Comparison of ENCODE assay signal across 8 mouse cellular contexts in genomic region chr13:23554393-23554792, GRCm38 (mm10). TPM values are rescaled to one million over a fixed set of nuclear protein-coding genes. Genes with fewer than 3 reads are reported as not detected.
DNase-seq lines count a peak whose midpoint lies in the region; ATAC-seq and TF ChIP-seq lines count a peak whose summit lies in the region.

No protein-coding gene starts in this region.

- H3K27ac ChIP-seq in liver, adult 2 months (replicated peaks; ENCODE audit: insufficient read depth, low read depth, low read length): no peak overlapping the region
- peak overlapping the region; percentile 99 for H3K27ac ChIP-seq in embryonic facial prominence, embryonic 13.5 days
- H3K27ac ChIP-seq in limb, embryonic 10.5 days: peak overlapping the region; percentile 97
- H3K27ac ChIP-seq in small intestine, adult 2 months (ENCODE audit: insufficient read depth, low read depth, low read length): peak overlapping the region; percentile 53

- no peak overlapping the region; the same call in 1 of the 2 replicates for H3K4me3 ChIP-seq in liver, adult 2 months (ENCODE audit: insufficient read depth, low read depth, low read length)
- H3K4me3 ChIP-seq in embryonic facial prominence, embryonic 13.5 days: peak overlapping the region; percentile 63
- peak overlapping the region; percentile 69 for H3K4me3 ChIP-seq in limb, embryonic 10.5 days
- no peak overlapping the region for H3K4me3 ChIP-seq in small intestine, adult 2 months (ENCODE audit: low read depth, low read length)

- no peaks in the 10 kb centered on the region for H3K9me3 ChIP-seq in embryonic facial prominence, embryonic 13.5 days
- H3K9me3 ChIP-seq in limb, embryonic 10.5 days (replicated peaks): no peaks in the 10 kb centered on the region

- DNase-seq in liver, adult 2 months (ENCODE audit: extremely low read depth, low read depth, low spot score): peak; percentile 29
- no peak for DNase-seq in liver
- DNase-seq in limb, embryonic 10.5 days (ENCODE audit: low spot score): no peak
- DNase-seq in thymus, postnatal 14 days: no peak
- no peak for DNase-seq in layer of hippocampus, adult 8-10 months (ENCODE audit: low spot score in 2 of 2)
- DNase-seq in urinary bladder, postnatal 14 days (ENCODE audit: low spot score): no peak

- no peaks in the 10 kb centered on the region; the same call in 1 of the 2 replicates for H3K4me1 ChIP-seq in liver, adult 2 months (ENCODE audit: control insufficient read depth, insufficient read depth, low read length)
- peaks cover 20% of the 10 kb centered on the region for H3K4me1 ChIP-seq in embryonic facial prominence, embryonic 13.5 days
- peaks cover 19% of the 10 kb centered on the region for H3K4me1 ChIP-seq in limb, embryonic 10.5 days
- H3K4me1 ChIP-seq in small intestine, adult 2 months (ENCODE audit: control insufficient read depth, insufficient read depth, insufficient read length, low read length): peaks cover 2% of the 10 kb centered on the region; the same call in 1 of the 2 replicates

- H3K9ac ChIP-seq in liver, adult 2 months (ENCODE audit: low read depth, low read length): no peak overlapping the region
- peak overlapping the region; percentile 89 for H3K9ac ChIP-seq in embryonic facial prominence, embryonic 13.5 days

- no peak for ATAC-seq in embryonic facial prominence, embryonic 13.5 days (ENCODE audit: insufficient number of reproducible peaks, insufficient read depth, low FRiP score, low TSS enrichment, low read depth)

- H3K36me3 ChIP-seq in liver, adult 2 months (ENCODE audit: control insufficient read depth, insufficient read depth, low read length): no peaks in the 10 kb centered on the region
- H3K36me3 ChIP-seq in embryonic facial prominence, embryonic 13.5 days: no peaks in the 10 kb centered on the region
- no peaks in the 10 kb centered on the region for H3K36me3 ChIP-seq in limb, embryonic 10.5 days
- no peaks in the 10 kb centered on the region for H3K36me3 ChIP-seq in small intestine, adult 2 months (ENCODE audit: control insufficient read depth, insufficient read depth, low read length)

- H3K79me2 ChIP-seq in liver, adult 2 months (ENCODE audit: control insufficient read depth, insufficient read depth, low read length): no peaks in the 10 kb centered on the region

- WGBS in liver, adult 2 months: 9% methylated on average over 9 of the region's 9 CpGs
- WGBS in embryonic facial prominence, embryonic 13.5 days: 24% methylated on average over 9 of the region's 9 CpGs
- WGBS in limb, embryonic 10.5 days: 27% methylated on average over 9 of the region's 9 CpGs
- WGBS in small intestine, adult 2 months: 9% methylated on average over 9 of the region's 9 CpGs

- H3K4me2 ChIP-seq in embryonic facial prominence, embryonic 13.5 days: peak overlapping the region; percentile 91

- no peaks in the 10 kb centered on the region for H3K27me3 ChIP-seq in liver, adult 2 months (ENCODE audit: control insufficient read depth, insufficient read depth, low read length)
- H3K27me3 ChIP-seq in embryonic facial prominence, embryonic 13.5 days: no peaks in the 10 kb centered on the region
- H3K27me3 ChIP-seq in limb, embryonic 10.5 days (ENCODE audit: low read depth, poor library complexity, severe bottlenecking): no peaks in the 10 kb centered on the region
- no peaks in the 10 kb centered on the region for H3K27me3 ChIP-seq in small intestine, adult 2 months (ENCODE audit: control insufficient read depth, insufficient read depth, low read length)

- no peak for TF ChIP-seq CTCF in liver, adult 2 months (IDR thresholded peaks at IDR 0.05; ENCODE audit: low read depth, low read length)
- TF ChIP-seq CTCF in small intestine, adult 2 months (IDR thresholded peaks at IDR 0.05; ENCODE audit: extremely low read depth, insufficient read length, insufficient replicate concordance, low read depth, low read length): no peak

- no peak for TF ChIP-seq POLR2A in liver, adult 2 months (IDR thresholded peaks at IDR 0.05; ENCODE audit: extremely low read depth, insufficient read depth, low read length)
- TF ChIP-seq POLR2A in small intestine, adult 2 months (IDR thresholded peaks at IDR 0.05; ENCODE audit: low read depth, low read length): no peak

RNA-seq across cellular contexts. Expression of gene Hist1h1d, which starts 1.3 kb away (rescaled TPM):
- 2.5 and 3.0 TPM in 2 replicates for total RNA-seq in liver, adult 2 months (2014; rRNA removed)
- 0.02 and 0.12 TPM in 2 replicates for polyA plus RNA-seq in liver, adult 2 months (2012; rRNA removed)
- 0.52 and 0.61 TPM in 2 replicates for polyA plus RNA-seq in embryonic facial prominence, embryonic 13.5 days (2015; fragmentation: Nextera tagmentation; extraction: Ambion mirVana)
- polyA plus RNA-seq in limb, embryonic 10.5 days (2016; fragmentation: Nextera tagmentation; extraction: Ambion mirVana): 0.59 and 0.67 TPM in 2 replicates
- polyA plus RNA-seq in small intestine, adult 2 months (2012; rRNA removed): 0.27 and 0.29 TPM in 2 replicates
- 1 to 10 TPM; 2.5 to 3.3 (median 2.8) TPM for total RNA-seq in layer of hippocampus, adult 8-10 months (2022)

RNA-seq across cellular contexts. Expression of gene Hist1h4f, which starts 2.9 kb away (rescaled TPM):
- total RNA-seq in liver, adult 2 months (2014; rRNA removed): 77.8 and 101 TPM in 2 replicates
- 0.97 TPM in 1 of 2 replicates, not detected in the other for polyA plus RNA-seq in liver, adult 2 months (2012; rRNA removed)
- 2.9 TPM in 1 of 2 replicates, not detected in the other for polyA plus RNA-seq in embryonic facial prominence, embryonic 13.5 days (2015; fragmentation: Nextera tagmentation; extraction: Ambion mirVana)
- 0.73 and 1.3 TPM in 2 replicates for polyA plus RNA-seq in limb, embryonic 10.5 days (2016; fragmentation: Nextera tagmentation; extraction: Ambion mirVana)
- 13.6 and 21.3 TPM in 2 replicates for polyA plus RNA-seq in small intestine, adult 2 months (2012; rRNA removed)
- total RNA-seq in layer of hippocampus, adult 8-10 months (2022): 100 to 1,000 TPM; 104 to 155 (median 119) TPM

RNA-seq across cellular contexts. Expression of gene Hist1h3e, which starts 7.8 kb away (rescaled TPM):
- 19.9 and 26.8 TPM in 2 replicates for total RNA-seq in liver, adult 2 months (2014; rRNA removed)
- 2.1 and 2.6 TPM in 2 replicates for polyA plus RNA-seq in liver, adult 2 months (2012; rRNA removed)
- polyA plus RNA-seq in embryonic facial prominence, embryonic 13.5 days (2015; fragmentation: Nextera tagmentation; extraction: Ambion mirVana): 5.8 and 8.7 TPM in 2 replicates
- polyA plus RNA-seq in limb, embryonic 10.5 days (2016; fragmentation: Nextera tagmentation; extraction: Ambion mirVana): 5.6 and 7.8 TPM in 2 replicates
- 27.6 and 43.3 TPM in 2 replicates for polyA plus RNA-seq in small intestine, adult 2 months (2012; rRNA removed)
- total RNA-seq in layer of hippocampus, adult 8-10 months (2022): 10 to 100 TPM; 34.8 to 43.2 (median 40.0) TPM

RNA-seq across cellular contexts. Expression of gene Hist1h3f, which starts 10.5 kb away (rescaled TPM):
- total RNA-seq in liver, adult 2 months (2014; rRNA removed): 11.1 and 14.2 TPM in 2 replicates
- 0.29 and 0.30 TPM in 2 replicates for polyA plus RNA-seq in liver, adult 2 months (2012; rRNA removed)
- 1.2 and 1.3 TPM in 2 replicates for polyA plus RNA-seq in embryonic facial prominence, embryonic 13.5 days (2015; fragmentation: Nextera tagmentation; extraction: Ambion mirVana)
- 1.3 and 1.4 TPM in 2 replicates for polyA plus RNA-seq in limb, embryonic 10.5 days (2016; fragmentation: Nextera tagmentation; extraction: Ambion mirVana)
- 9.6 and 13.1 TPM in 2 replicates for polyA plus RNA-seq in small intestine, adult 2 months (2012; rRNA removed)
- 10 to 100 TPM; 12.5 to 15.7 (median 14.2) TPM for total RNA-seq in layer of hippocampus, adult 8-10 months (2022)

RNA-seq across cellular contexts. Expression of gene Hist1h2bh, which starts 11.2 kb away (rescaled TPM):
- 1.3 and 1.5 TPM in 2 replicates for total RNA-seq in liver, adult 2 months (2014; rRNA removed)
- polyA plus RNA-seq in liver, adult 2 months (2012; rRNA removed): 0.07 and 0.09 TPM in 2 replicates
- polyA plus RNA-seq in embryonic facial prominence, embryonic 13.5 days (2015; fragmentation: Nextera tagmentation; extraction: Ambion mirVana): 0.98 and 1.4 TPM in 2 replicates
- 0.56 and 0.69 TPM in 2 replicates for polyA plus RNA-seq in limb, embryonic 10.5 days (2016; fragmentation: Nextera tagmentation; extraction: Ambion mirVana)
- 2.4 and 5.1 TPM in 2 replicates for polyA plus RNA-seq in small intestine, adult 2 months (2012; rRNA removed)
- under 1 TPM; 0.34 to 0.73 (median 0.61) TPM for total RNA-seq in layer of hippocampus, adult 8-10 months (2022)

Comparison
In these comparisons a context has a peak if more than half of its experiments do, and no peak if none do; other contexts are left out.
1. H3K4me3 ChIP-seq: peak in embryonic facial prominence, embryonic 13.5 days (single experiment) and limb, embryonic 10.5 days (single experiment); none in liver, adult 2 months (single experiment) and small intestine, adult 2 months (single experiment).